Mouse (Mus musculus): ENCODE measurements around the gene Vps29.

- TF ChIP-seq EP300 (IDR thresholded peaks at IDR 0.05; ENCODE audit: insufficient read depth, low read depth, low read length) (peak; percentile 92), POLR2A (IDR thresholded peaks at IDR 0.05; ENCODE audit: insufficient read depth, low read depth, low read length) (0 out of 2 replicates have a peak, but pooled peaks have one; percentile 11)
Observed at GRCm38 (mm10) chr5:122402772-122403171, 48.6 kb downstream of the Vps29 start.

All from heart, adult 2 months (tissue).